Mouse (Mus musculus) CH12.LX (cell line): ENCODE results near the gene Cdkn2aipnl. TPM values are rescaled to one million over a fixed set of nuclear protein-coding genes. Genes with fewer than 3 reads are reported as not detected.

Experiments used
- DNase-seq: peaks from one replicate; pipeline ENCODE4 v3.0.0-alpha.2; 2013; ENCODE audit errors: extremely low read depth
- H3K27ac ChIP-seq: 2 replicates; pipeline ENCODE4 v1.5.1; 2012; ENCODE audit warnings: low read depth, mild to moderate bottlenecking, control low read depth, moderate library complexity; ENCODE audit not compliant: insufficient read depth
- H3K27me3 ChIP-seq: replicated peaks from 2 replicates; pipeline ENCODE3; 2012; ENCODE audit warnings: inconsistent platforms
- H3K36me3 ChIP-seq, 2 experiments: replicated peaks in 1 of 2; 2 replicates each; pipeline versions ENCODE3 to v1.6.1; 2012; ENCODE audit warnings: inconsistent platforms in 1 of 2, low read length in 1 of 2, mild to moderate bottlenecking in 1 of 2, mixed read lengths in 1 of 2, moderate library complexity in 1 of 2; ENCODE audit not compliant: control insufficient read depth in 1 of 2, insufficient read depth in 1 of 2
- H3K4me1 ChIP-seq, 2 experiments: 2 replicates each; pipeline ENCODE4 v1.6.1; 2012; ENCODE audit warnings: inconsistent platforms in 1 of 2, moderate library complexity in 1 of 2; ENCODE audit not compliant: insufficient read depth in 2 of 2, control insufficient read depth in 1 of 2
- H3K4me2 ChIP-seq: 2 replicates; pipeline ENCODE4 v1.6.1; 2012; ENCODE audit warnings: low read depth, mild to moderate bottlenecking, control low read depth; ENCODE audit not compliant: poor library complexity, insufficient read depth, severe bottlenecking
- H3K4me3 ChIP-seq, 3 experiments: fragments of 150-350 bp in 1 of 3; sonication (generic) in 1 of 3; replicated peaks in 1 of 3; 2 replicates each; pipeline versions ENCODE3 to v1.5.1; 2011 to 2012; ENCODE audit warnings: low read depth in 2 of 3, low read length in 2 of 3, mild to moderate bottlenecking in 2 of 3, moderate library complexity in 2 of 3, control low read depth in 1 of 3, improper control_type of control experiment in 1 of 3, inconsistent platforms in 1 of 3, mixed read lengths in 1 of 3; ENCODE audit not compliant: poor library complexity in 1 of 3
- H3K79me2 ChIP-seq: replicated peaks from 2 replicates; pipeline ENCODE4 v1.6.1; 2012; ENCODE audit warnings: mild to moderate bottlenecking, moderate library complexity; ENCODE audit not compliant: control insufficient read depth, poor library complexity, insufficient read depth, severe bottlenecking; ENCODE audit errors: extremely low read depth
- H3K9ac ChIP-seq: 2 replicates; pipeline ENCODE4 v1.6.1; 2012; ENCODE audit warnings: low read depth, mild to moderate bottlenecking, control low read depth, moderate library complexity; ENCODE audit not compliant: insufficient read depth
- H3K9me3 ChIP-seq: replicated peaks from 2 replicates; pipeline ENCODE3; 2012; ENCODE audit warnings: low read length, inconsistent platforms, mixed read lengths
- BHLHE40 ChIP-seq: IDR thresholded peaks from 2 replicates; pipeline ENCODE4 v1.6.1; 2011; ENCODE audit warnings: mild to moderate bottlenecking, low read depth, low read length, improper control_type of control experiment
- CHD2 ChIP-seq: IDR thresholded peaks from 2 replicates; pipeline ENCODE4 v1.6.1; 2011; ENCODE audit warnings: low read length, improper control_type of control experiment
- CTCF ChIP-seq, 2 experiments: IDR thresholded peaks in 1 of 2; conservative IDR thresholded peaks in 1 of 2; 2 replicates each; pipeline ENCODE4 v1.5.1; 2011 to 2012; ENCODE audit warnings: low read depth in 2 of 2, low read length in 2 of 2, improper control_type of control experiment in 1 of 2, inconsistent platforms in 1 of 2, mild to moderate bottlenecking in 1 of 2, moderate library complexity in 1 of 2
- EP300 ChIP-seq: IDR thresholded peaks from 2 replicates; pipeline ENCODE4 v1.6.1; 2011; ENCODE audit warnings: low read length, improper control_type of control experiment
- ETS1 ChIP-seq: conservative IDR thresholded peaks from 2 replicates; pipeline ENCODE4 v1.6.1; 2012; ENCODE audit warnings: low read depth, mild to moderate bottlenecking, inconsistent platforms, low read length, improper control_type of control experiment, moderate library complexity
- GABPA ChIP-seq: IDR thresholded peaks from 2 replicates; pipeline ENCODE4 v1.6.1; 2012; ENCODE audit warnings: low read depth, low read length, improper control_type of control experiment, inconsistent platforms; ENCODE audit not compliant: insufficient replicate concordance
- JUND ChIP-seq: conservative IDR thresholded peaks from 2 replicates; pipeline ENCODE4 v1.6.1; 2011; ENCODE audit warnings: low read depth, low read length, improper control_type of control experiment
- KAT2A ChIP-seq: IDR thresholded peaks from 2 replicates; pipeline ENCODE4 v1.6.1; 2012; ENCODE audit warnings: low read length, improper control_type of control experiment, inconsistent platforms; ENCODE audit not compliant: insufficient replicate concordance
- MAX ChIP-seq: IDR thresholded peaks from 2 replicates; pipeline ENCODE4 v1.6.1; 2011; ENCODE audit warnings: low read length, improper control_type of control experiment
- MAZ ChIP-seq: IDR thresholded peaks from 2 replicates; pipeline ENCODE4 v1.6.1; 2012; ENCODE audit warnings: low read depth, mild to moderate bottlenecking, inconsistent platforms, low read length, improper control_type of control experiment, moderate library complexity
- MEF2A ChIP-seq: IDR thresholded peaks from 2 replicates; pipeline ENCODE4 v1.6.1; 2014; ENCODE audit warnings: low read depth, mild to moderate bottlenecking, inconsistent platforms, low read length, improper control_type of control experiment, borderline replicate concordance
- MXI1 ChIP-seq: IDR thresholded peaks from 2 replicates; pipeline ENCODE4 v1.6.1; 2011; ENCODE audit warnings: mild to moderate bottlenecking, low read depth, low read length, improper control_type of control experiment
- MYC ChIP-seq: IDR thresholded peaks from 2 replicates; pipeline ENCODE4 v1.6.1; 2011; ENCODE audit warnings: low read depth, mild to moderate bottlenecking, improper control_type of control experiment, low read length
- NELFE ChIP-seq: IDR thresholded peaks from 2 replicates; pipeline ENCODE4 v1.6.1; 2011; ENCODE audit warnings: low read depth, low read length, improper control_type of control experiment
- NRF1 ChIP-seq: IDR thresholded peaks from 2 replicates; pipeline ENCODE4 v1.6.1; 2014; ENCODE audit warnings: low read depth, mild to moderate bottlenecking, inconsistent platforms, low read length, improper control_type of control experiment, moderate library complexity
- PAX5 ChIP-seq: IDR thresholded peaks from 2 replicates; pipeline ENCODE4 v1.6.1; 2012; ENCODE audit warnings: low read length, inconsistent platforms, mixed read lengths
- POLR2A ChIP-seq: IDR thresholded peaks from 2 replicates; pipeline ENCODE4 v1.6.1; 2011; ENCODE audit warnings: low read depth, mild to moderate bottlenecking, improper control_type of control experiment, low read length
- POLR2AphosphoS2 ChIP-seq: IDR thresholded peaks from 2 replicates; pipeline ENCODE4 v1.6.1; 2011; ENCODE audit warnings: low read depth, low read length, improper control_type of control experiment
- RAD21 ChIP-seq: IDR thresholded peaks from 2 replicates; pipeline ENCODE4 v1.6.1; 2011; ENCODE audit warnings: low read depth, mild to moderate bottlenecking, low read length, improper control_type of control experiment, moderate library complexity
- RCOR1 ChIP-seq: conservative IDR thresholded peaks from 2 replicates; pipeline ENCODE4 v1.6.1; 2012; ENCODE audit warnings: low read depth, mild to moderate bottlenecking, inconsistent platforms, low read length, improper control_type of control experiment
- SMC3 ChIP-seq: IDR thresholded peaks from 2 replicates; pipeline ENCODE4 v1.6.1; 2011; ENCODE audit warnings: low read depth, low read length, improper control_type of control experiment
- TBP ChIP-seq: conservative IDR thresholded peaks from 2 replicates; pipeline ENCODE4 v1.6.1; 2011; ENCODE audit warnings: low read depth, low read length, improper control_type of control experiment
- USF1 ChIP-seq: IDR thresholded peaks from 2 replicates; pipeline ENCODE4 v1.6.1; 2014; ENCODE audit warnings: low read depth, mild to moderate bottlenecking, inconsistent platforms, low read length, improper control_type of control experiment
- USF2 ChIP-seq: conservative IDR thresholded peaks from 2 replicates; pipeline ENCODE4 v1.6.1; 2011; ENCODE audit warnings: low read depth, low read length, improper control_type of control experiment
- ZC3H11A ChIP-seq: IDR thresholded peaks from 2 replicates; pipeline ENCODE4 v1.6.1; 2012; ENCODE audit warnings: low read depth, mild to moderate bottlenecking, inconsistent platforms, low read length, improper control_type of control experiment
- ZKSCAN1 ChIP-seq: IDR thresholded peaks from 2 replicates; pipeline ENCODE4 v1.6.1; 2012; ENCODE audit warnings: low read depth, inconsistent platforms, low read length, improper control_type of control experiment, borderline replicate concordance
- ZNF384 ChIP-seq: IDR thresholded peaks from 2 replicates; pipeline ENCODE4 v1.6.1; 2012; ENCODE audit warnings: low read depth, low read length, improper control_type of control experiment, inconsistent platforms
- dilution Hi-C: fragments of 300-500 bp; cut with MboI; formaldehyde crosslinking; loops from 2 replicates; pipeline ENCODE4 v1.14.3; 2020; ENCODE audit warnings: low sequenced_read_pairs; ENCODE audit not compliant: extremely low pct_unique_long_range_greater_than_20kb, extremely low pct_ligation_motif_present
- in situ Hi-C: fragments of 300-500 bp; cut with MboI; formaldehyde crosslinking; loops from 3 replicates; pipeline ENCODE4 v1.14.3; 2019; ENCODE audit warnings: low sequenced_read_pairs, low pct_ligation_motif_present, low pct_unique_long_range_greater_than_20kb, mixed read lengths
- polyA plus RNA-seq: library from polyadenylated mRNA; unstranded; fragments of >175 nt; gene quantifications from 2 replicates; pipeline ENCODE4 v1.2.1, GENCODE M21; 2012; ENCODE audit warnings: low read depth; ENCODE audit not compliant: insufficient read length
- total RNA-seq, 2 experiments: library from RNA; depleted of rRNA; stranded (reverse); fragments of 300-350 nt in 1 of 2; fragments of >200 nt in 1 of 2; gene quantifications; 2 replicates each; pipeline ENCODE4 v1.2.3; 2012 to 2014

Gene Cdkn2aipnl
- total and polyA plus RNA-seq, 3 experiments = 170 to 256 (median 200) TPM

DNA sequence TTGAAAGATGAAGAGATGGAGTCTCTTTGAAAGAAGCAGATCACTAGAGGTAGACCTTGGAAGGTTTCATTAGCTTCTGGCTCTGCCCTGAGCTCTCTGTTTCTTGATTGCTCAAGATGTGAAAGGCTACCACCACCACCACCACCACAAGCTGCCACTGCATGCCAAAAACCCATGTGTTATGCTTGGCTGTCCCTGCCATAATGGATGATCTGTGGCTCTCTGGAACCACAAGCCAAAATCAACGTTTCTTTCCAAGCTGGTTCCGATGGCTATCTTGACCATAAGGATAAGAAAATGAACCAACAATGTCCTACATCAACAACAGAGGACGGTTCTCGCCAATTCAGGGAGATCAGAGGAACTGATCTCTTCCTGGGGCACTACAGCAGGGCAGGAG lies 7.4 kb upstream of the Cdkn2aipnl start:
- peaks cover 3% of the 10 kb centered on the region for H3K27me3 ChIP-seq
- no peaks in the 10 kb centered on the region for H3K79me2 ChIP-seq
- DNase-seq = no peak
- peaks cover 6 to 29% of the 10 kb centered on the region in 2 experiments for H3K4me1 ChIP-seq
- no peak overlapping the region for H3K27ac ChIP-seq
- no peak overlapping the region for H3K4me2 ChIP-seq
- in situ Hi-C loops = loop anchor here (5.0 to 10.0 kb wide), 2 partner anchors 88 to 135 kb away; no protein-coding TSS in a partner anchor
- no peak for TF ChIP-seq NELFE
- H3K9ac ChIP-seq = no peak overlapping the region
- dilution Hi-C loops = no loop called here
- peaks cover 12% of the 10 kb centered on the region for H3K9me3 ChIP-seq
- no peaks in the 10 kb centered on the region for H3K36me3 ChIP-seq
- no peak overlapping the region for H3K4me3 ChIP-seq

- Histone ChIP-seq H3K4me1 (peaks cover 6 to 29% of the 10 kb centered on the region in 2 experiments), H3K9me3 (peaks cover 12% of the 10 kb centered on the region), H3K36me3 (no peaks in the 10 kb centered on the region), H3K27ac (no peak overlapping the region), H3K9ac (no peak overlapping the region), H3K4me2 (no peak overlapping the region), H3K27me3 (peaks cover 2% of the 10 kb centered on the region), H3K79me2 (no peaks in the 10 kb centered on the region), H3K4me3 (no peak overlapping the region)
- in situ Hi-C loops = loop anchor here (5.0 to 10.0 kb wide), 2 partner anchors 89 to 136 kb away; no protein-coding TSS in a partner anchor
- peak; percentile 41 for TF ChIP-seq SMC3
- peak in 1 of 2 experiments; percentile 56; a peak in 2 of 4 replicates for TF ChIP-seq CTCF (conservative IDR thresholded peaks at IDR 0.05 in 1 of 2, IDR thresholded peaks at IDR 0.05 in 1 of 2; ENCODE audit: low read depth in 2 of 2, low read length in 2 of 2)
- TF ChIP-seq ZNF384 = no peak
- peak; percentile 22 for TF ChIP-seq RAD21
- no peak for TF ChIP-seq MAX
- TF ChIP-seq MEF2A = no peak
- no peak for TF ChIP-seq PAX5
- no peak for TF ChIP-seq KAT2A
- TF ChIP-seq RCOR1 = no peak
- TF ChIP-seq USF2 = no peak
- no peak for TF ChIP-seq GABPA
- no peak for TF ChIP-seq JUND
- dilution Hi-C loops = no loop called here
- peak; percentile 35 for DNase-seq
Measured at GRCm38 (mm10) chr11:51960967-51961471, 6.4 kb upstream of the Cdkn2aipnl start.

GRCm38 (mm10) chr11:51961761-51962160 lies 5.7 kb upstream of the Cdkn2aipnl start:
- H3K4me1 ChIP-seq = peaks cover 7 to 30% of the 10 kb centered on the region in 2 experiments
- H3K27me3 ChIP-seq = no peaks in the 10 kb centered on the region
- no peak for TF ChIP-seq EP300
- TF ChIP-seq BHLHE40 = no peak
- TF ChIP-seq MXI1 = no peak
- no peak for TF ChIP-seq RAD21
- TF ChIP-seq ETS1 = no peak
- no peak for TF ChIP-seq CHD2
- TF ChIP-seq NRF1 = no peak
- no peak for TF ChIP-seq USF1
- TF ChIP-seq POLR2A = no peak
- TF ChIP-seq ZKSCAN1 = no peak
- no peak for TF ChIP-seq NELFE
- TF ChIP-seq TBP = no peak
- no peak for TF ChIP-seq MYC
- no peak for TF ChIP-seq RCOR1
- TF ChIP-seq ZC3H11A = no peak
- no peak for TF ChIP-seq POLR2AphosphoS2
- TF ChIP-seq GABPA = no peak
- no peak for TF ChIP-seq MAZ
- TF ChIP-seq MEF2A = no peak
- no peak overlapping the region for H3K27ac ChIP-seq
- no peak for DNase-seq
- no peaks in the 10 kb centered on the region for H3K79me2 ChIP-seq
- H3K4me3 ChIP-seq = no peak overlapping the region
- H3K9me3 ChIP-seq = peaks cover 12% of the 10 kb centered on the region
- dilution Hi-C loops = no loop called here
- H3K4me2 ChIP-seq = no peak overlapping the region
- no peak overlapping the region for H3K9ac ChIP-seq
- in situ Hi-C loops = loop anchor here (5.0 to 10.0 kb wide), 2 partner anchors 89 to 137 kb away; no protein-coding TSS in a partner anchor
- H3K36me3 ChIP-seq = no peaks in the 10 kb centered on the region
